Mouse (Mus musculus) cerebellum, adult (tissue): ENCODE results near the gene Nptxr.

Experiments
- ATAC-seq: cut with Nextera tagmentation; 2 replicates; pipeline ENCODE4 v1.9.2; 2017; ENCODE audit warnings: mild to moderate bottlenecking, moderate library complexity, mixed read lengths; ENCODE audit not compliant: insufficient number of reproducible peaks, low FRiP score, low TSS enrichment

Nptxr gene

GRCm38 (mm10) chr15:79757118-79757517 is 47.4 kb downstream of the Nptxr start:
- no peak for ATAC-seq

GRCm38 (mm10) chr15:79755977-79756625 is 48.5 kb downstream of the Nptxr start:
- ATAC-seq: no peak

- ATAC-seq: no peak
Observed at GRCm38 (mm10) chr15:79755176-79755575, 49.4 kb downstream of the Nptxr start.

- no peak for ATAC-seq
Observed at GRCm38 (mm10) chr15:79753873-79754272, 50.7 kb downstream of the Nptxr start.

GRCm38 (mm10) chr15:79753420-79753752 is 51.2 kb downstream of the Nptxr start:
- no peak for ATAC-seq

GRCm38 (mm10) chr15:79752742-79753419 is 51.7 kb downstream of the Nptxr start:
- peak; percentile 62; the same call in 1 of the 2 replicates for ATAC-seq

- ATAC-seq: no peak
Observed at GRCm38 (mm10) chr15:79751772-79752171, 52.8 kb downstream of the Nptxr start.

GRCm38 (mm10) chr15:79750266-79750665 is 54.3 kb downstream of the Nptxr start:
- no peak for ATAC-seq

- ATAC-seq: no peak
Observed at GRCm38 (mm10) chr15:79749162-79749561, 55.4 kb downstream of the Nptxr start.

- ATAC-seq: no peak
Observed at GRCm38 (mm10) chr15:79747998-79748397, 56.6 kb downstream of the Nptxr start.

- no peak for ATAC-seq
Observed at GRCm38 (mm10) chr15:79745883-79746282, 58.7 kb downstream of the Nptxr start.

GRCm38 (mm10) chr15:79745312-79745711 is 59.3 kb downstream of the Nptxr start:
- no peak for ATAC-seq

- ATAC-seq: no peak
Observed at GRCm38 (mm10) chr15:79744742-79745141, 59.8 kb downstream of the Nptxr start.

GRCm38 (mm10) chr15:79744001-79744400 is 60.6 kb downstream of the Nptxr start:
- ATAC-seq: no peak

GRCm38 (mm10) chr15:79742706-79743023 is 61.9 kb downstream of the Nptxr start:
- ATAC-seq: no peak

GRCm38 (mm10) chr15:79741921-79742705 is 62.5 kb downstream of the Nptxr start, which contains the start of gene Sun2:
TSS of gene Sun2 (minus strand) at chr15:79742536.
- peak; percentile 86 for ATAC-seq

- ATAC-seq: no peak
Observed at GRCm38 (mm10) chr15:79741173-79741858, 63.2 kb downstream of the Nptxr start.

- ATAC-seq: no peak
Observed at GRCm38 (mm10) chr15:79740739-79741138, 63.8 kb downstream of the Nptxr start.
